Mouse (Mus musculus) MEL (cell line): Measurements from ENCODE around the gene 2010300C02Rik.

Source experiments
- CHD2 ChIP-seq: IDR thresholded peaks from 2 replicates; pipeline ENCODE4 v1.6.1; 2011; ENCODE audit warnings: low read length, improper control_type of control experiment
- CTCF ChIP-seq, 3 experiments: IDR thresholded peaks in 2 of 3; conservative IDR thresholded peaks in 1 of 3; 2 replicates each; pipeline ENCODE4 v1.5.1; 2011 to 2012; ENCODE audit warnings: low read length in 3 of 3, low read depth in 2 of 3, mild to moderate bottlenecking in 2 of 3, improper control_type of control experiment in 1 of 3, inconsistent platforms in 1 of 3, mixed read lengths in 1 of 3, moderate library complexity in 1 of 3; ENCODE audit not compliant: control insufficient read depth in 1 of 3, insufficient read depth in 1 of 3, poor library complexity in 1 of 3, severe bottlenecking in 1 of 3
- JUND ChIP-seq: IDR thresholded peaks from 2 replicates; pipeline ENCODE4 v1.6.1; 2011; ENCODE audit warnings: low read depth, mild to moderate bottlenecking, improper control_type of control experiment, low read length
- POLR2A ChIP-seq, 2 experiments: IDR thresholded peaks; 2 replicates each; pipeline ENCODE4 v1.6.1; 2011 to 2012; ENCODE audit warnings: low read length in 2 of 2, mild to moderate bottlenecking in 2 of 2, control low read depth in 1 of 2, improper control_type of control experiment in 1 of 2, low read depth in 1 of 2, moderate library complexity in 1 of 2; ENCODE audit not compliant: control insufficient read depth in 1 of 2, insufficient read depth in 1 of 2, poor library complexity in 1 of 2
- POLR2AphosphoS2 ChIP-seq: IDR thresholded peaks from 2 replicates; pipeline ENCODE4 v1.6.1; 2011; ENCODE audit warnings: low read length, improper control_type of control experiment
- RCOR1 ChIP-seq: IDR thresholded peaks from 2 replicates; pipeline ENCODE4 v1.6.1; 2012; ENCODE audit warnings: low read depth, mild to moderate bottlenecking, inconsistent platforms, low read length, improper control_type of control experiment
- SMC3 ChIP-seq: IDR thresholded peaks from 2 replicates; pipeline ENCODE4 v1.6.1; 2011; ENCODE audit warnings: low read depth, low read length, improper control_type of control experiment

DNA sequence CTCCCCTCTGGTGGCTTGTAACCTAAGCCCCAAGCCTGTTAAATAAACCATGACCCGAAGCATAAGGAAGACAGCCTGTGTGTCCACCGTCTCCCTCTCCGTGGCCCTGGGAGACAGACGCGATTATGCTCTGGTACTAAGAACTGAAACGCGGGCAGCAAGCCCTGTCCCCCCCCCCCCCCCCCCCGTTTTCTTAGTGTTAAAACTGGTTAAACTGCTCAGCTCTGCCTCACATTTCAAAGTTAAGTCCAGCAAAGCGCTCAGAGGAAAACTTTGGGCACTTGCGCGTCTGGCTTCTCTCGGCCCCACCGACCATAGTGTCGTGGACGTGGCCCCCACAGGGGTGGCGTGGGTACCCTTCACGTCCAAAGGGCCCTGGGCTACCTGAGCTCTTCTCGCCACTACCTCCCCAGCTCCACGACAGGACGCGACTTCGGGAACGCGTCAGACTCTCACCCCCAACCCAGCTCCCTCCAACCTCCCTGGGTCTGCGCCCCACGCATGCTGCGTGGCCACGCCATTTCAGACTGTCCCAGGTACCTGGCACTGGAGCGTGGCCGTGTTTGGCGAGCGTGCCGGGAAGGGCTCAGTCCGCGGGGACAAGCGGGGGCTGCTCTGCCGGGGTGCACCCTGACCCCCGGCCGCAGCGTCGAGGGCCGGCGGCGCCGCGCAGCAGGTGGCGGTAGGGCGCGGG lies 708 bp downstream of the 2010300C02Rik start:
- TF ChIP-seq CTCF (IDR thresholded peaks at IDR 0.05 in 2 of 3, conservative IDR thresholded peaks at IDR 0.05 in 1 of 3; ENCODE audit: control insufficient read depth in 1 of 3, insufficient read depth in 1 of 3, low read depth in 2 of 3, low read length in 3 of 3, poor library complexity in 1 of 3, severe bottlenecking in 1 of 3) (no peak), RCOR1 (no peak), POLR2A (IDR thresholded peaks at IDR 0.05; ENCODE audit: control insufficient read depth in 1 of 2, insufficient read depth in 1 of 2, low read depth in 1 of 2, low read length in 2 of 2, poor library complexity in 1 of 2) (no peak), CHD2 (no peak), POLR2AphosphoS2 (no peak), SMC3 (no peak), JUND (no peak)
